Mouse (Mus musculus) frontal cortex, postnatal 10 days (tissue): Measurements from ENCODE around the gene Galnt10.

Experiments
- DNase-seq, 2 experiments: peaks; one replicate each; pipeline ENCODE4 v3.0.0; 2022; ENCODE audit warnings: low spot score in 2 of 2, mixed read lengths in 1 of 2

Galnt10 gene

DNA sequence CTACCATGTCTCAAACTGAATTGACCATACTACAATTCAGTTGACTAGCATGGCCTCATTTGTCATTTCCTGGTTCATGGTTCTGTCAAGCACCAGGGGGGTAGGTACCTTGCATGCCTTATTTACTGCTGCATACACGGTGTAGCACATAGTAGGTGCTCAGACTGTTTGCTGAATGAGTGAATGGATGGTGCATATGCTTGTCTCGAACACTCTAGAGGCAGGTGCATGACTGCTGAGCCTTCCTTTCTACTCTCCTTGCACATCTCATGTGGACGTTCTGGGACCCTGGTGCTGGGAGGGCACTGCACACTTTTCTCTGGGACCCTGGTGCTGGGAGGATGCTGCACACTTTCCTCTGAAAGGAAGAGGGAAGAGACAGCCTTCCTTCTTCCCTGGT lies 13.0 kb downstream of the Galnt10 start:
- no peak for DNase-seq

DNA sequence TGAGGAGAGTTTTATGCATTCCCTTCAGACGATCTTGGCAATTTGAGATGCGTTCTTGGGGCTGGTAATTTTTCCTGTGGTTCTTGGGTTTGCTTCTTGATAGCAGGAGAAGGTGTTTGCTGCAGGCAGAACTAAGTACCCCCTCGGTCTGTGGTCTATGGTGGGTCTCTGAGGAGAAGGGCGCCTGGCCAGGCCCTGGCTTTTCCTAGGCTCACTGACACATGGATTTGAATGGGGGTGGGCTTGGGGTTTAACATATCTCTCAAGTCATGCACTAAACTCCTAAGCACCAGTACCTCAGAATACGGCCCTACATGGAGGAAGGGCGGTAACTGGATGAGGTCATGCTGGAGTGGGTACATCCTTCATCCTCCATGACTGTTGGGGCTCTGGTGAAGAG lies 13.5 kb downstream of the Galnt10 start:
- no peak for DNase-seq

DNA sequence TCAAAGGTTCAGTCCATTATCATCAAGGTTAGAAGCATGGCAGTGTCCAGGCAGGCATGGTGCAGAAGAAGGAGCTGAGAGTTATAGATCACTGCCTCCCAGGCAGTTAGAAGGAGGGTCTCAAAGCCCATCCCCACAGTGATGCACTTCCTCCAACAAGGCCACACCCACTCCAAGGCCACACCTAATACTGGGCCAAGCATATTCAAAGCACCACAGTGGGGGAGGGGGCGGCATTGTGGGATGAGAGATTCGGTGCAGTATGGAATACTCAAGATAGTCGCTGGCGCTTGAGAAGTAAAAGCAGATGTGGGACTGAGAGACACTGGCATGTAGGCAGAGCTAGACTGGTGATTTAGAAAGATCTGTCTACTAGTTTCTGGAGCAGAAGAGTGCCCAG lies 14.9 kb downstream of the Galnt10 start:
- DNase-seq: no peak

DNA sequence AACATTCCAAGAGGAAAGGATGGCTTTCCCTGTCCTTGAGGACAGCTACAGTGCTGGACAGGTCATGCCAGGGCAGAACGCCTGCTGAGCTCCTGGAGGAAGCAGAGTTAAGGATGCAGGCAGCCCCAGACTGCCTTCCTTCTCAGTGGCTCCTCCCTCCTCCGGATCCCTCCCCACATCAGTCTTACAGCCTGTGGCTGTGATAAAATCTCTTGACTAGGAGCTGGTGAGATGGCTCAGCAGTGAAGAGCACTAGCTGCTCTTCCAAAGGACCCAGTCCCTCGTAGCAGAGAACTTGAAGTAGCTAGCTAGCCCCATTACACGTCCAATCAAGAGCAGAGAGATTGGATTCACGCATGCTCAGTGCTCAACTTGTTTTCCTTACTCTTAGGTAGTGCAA lies 15.6 kb downstream of the Galnt10 start:
- no peak for DNase-seq

DNA sequence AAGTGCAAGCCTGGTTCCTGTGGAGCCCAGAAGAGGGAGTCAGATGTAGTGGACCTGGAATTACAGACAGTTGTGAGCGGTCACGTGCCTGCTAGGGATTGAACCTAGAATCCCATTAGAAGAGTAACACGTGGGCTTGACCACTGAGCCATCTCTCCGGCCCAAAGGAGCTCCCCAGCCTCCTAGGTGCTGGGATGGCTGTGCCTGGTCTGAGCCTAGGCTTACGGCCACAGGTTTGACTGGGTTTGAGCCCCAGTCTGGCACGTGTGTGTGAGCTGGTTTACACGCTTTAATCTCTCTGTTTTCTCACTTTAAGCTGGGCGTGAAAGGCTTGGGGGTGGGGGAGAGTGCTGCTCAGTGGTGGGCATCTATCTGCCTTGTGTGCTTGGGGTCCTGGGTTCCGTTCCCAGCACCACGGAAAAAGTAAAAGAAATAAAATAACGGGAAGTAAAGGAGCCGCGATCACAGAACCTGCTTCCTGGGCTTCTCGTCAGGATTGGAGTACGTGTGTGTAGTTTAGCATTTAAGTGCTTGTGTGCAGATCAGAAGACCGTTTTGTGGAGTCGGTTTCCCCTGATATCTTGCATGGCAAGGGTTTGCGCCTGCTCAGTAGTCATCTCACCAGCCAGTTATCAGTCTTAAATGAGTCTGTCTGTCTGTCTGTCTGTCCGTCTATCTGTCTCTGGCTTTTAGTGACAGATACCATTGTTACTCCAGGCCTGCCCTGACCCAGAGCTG lies 16.4 kb downstream of the Galnt10 start:
- no peak for DNase-seq

DNA sequence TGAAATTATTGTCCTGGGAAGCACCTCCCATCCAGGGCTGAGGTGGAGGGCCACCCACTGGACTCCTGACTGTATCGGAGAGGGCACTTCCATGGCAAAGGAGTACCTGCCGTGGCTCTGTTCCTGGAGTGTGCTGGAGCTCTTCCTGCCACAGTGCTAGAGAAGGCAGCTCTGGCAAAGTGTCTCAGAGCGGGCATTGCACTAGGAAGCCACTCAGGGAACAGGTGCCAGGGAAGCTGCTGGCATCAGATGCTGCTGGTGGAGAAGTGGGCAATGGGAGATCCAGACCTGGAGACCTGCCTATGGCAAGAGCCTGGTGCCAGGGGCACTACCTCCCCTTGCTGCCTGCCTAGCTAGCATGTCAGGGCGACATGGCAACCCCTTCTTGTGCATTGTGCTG lies 17.0 kb downstream of the Galnt10 start:
- DNase-seq: no peak

DNA sequence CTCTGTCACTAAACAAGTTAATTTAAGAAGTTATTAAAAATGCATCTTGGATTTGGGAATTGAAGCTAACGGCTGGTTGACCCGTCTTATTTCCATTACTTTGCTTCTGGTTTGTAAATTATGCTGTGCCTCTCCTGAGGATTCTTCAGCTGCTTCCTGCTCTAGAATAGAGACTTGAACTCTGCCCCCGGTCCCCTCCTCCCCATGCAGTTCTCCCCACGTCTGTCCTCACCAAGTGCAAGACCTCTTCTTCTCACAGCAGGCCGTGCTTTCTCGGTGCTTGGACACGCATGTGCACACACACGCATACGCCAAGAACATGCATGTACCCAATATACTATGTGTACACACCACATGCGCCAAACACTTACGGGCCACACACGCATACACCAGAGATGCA lies 18.0 kb downstream of the Galnt10 start:
- DNase-seq: no peak

DNA sequence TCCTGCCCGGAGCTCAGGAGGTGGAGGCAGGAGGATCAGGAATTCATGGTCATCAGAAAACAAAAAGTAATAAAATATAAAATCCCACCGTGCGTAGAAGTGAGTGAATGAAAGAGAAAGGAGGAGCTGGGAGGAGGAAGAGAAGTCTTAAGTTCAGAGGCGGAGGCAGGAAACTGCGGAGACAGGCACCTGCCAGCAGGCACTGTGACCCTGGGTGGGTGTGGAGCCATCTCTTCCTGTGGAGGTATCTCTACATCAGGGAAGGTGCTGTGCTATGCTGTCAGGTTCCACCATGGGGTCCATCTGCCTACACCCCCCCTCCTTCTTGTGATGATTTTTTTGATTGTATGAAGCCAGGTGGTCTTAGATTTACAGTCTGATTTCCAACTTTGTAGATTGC lies 19.5 kb downstream of the Galnt10 start:
- no peak for DNase-seq

DNA sequence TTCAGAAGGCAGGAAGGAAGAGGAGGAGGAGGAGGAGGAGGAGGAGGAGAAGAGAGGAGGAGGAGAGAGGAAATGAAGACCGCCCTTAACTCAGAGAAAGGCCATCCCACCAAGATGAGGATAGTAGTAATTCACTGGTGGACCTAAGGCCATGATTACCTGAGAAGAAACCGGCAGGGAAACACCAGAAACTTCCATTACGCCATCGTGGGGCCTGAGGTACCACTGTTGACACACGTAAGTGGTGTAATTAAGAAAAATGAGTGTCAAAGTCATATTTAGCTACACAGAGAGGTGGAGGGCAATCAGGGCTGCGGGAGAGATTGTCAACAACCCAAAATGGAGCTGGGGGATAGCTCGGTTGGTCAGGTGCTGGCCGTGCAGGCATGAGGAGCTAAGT lies 23.0 kb downstream of the Galnt10 start:
- no peak for DNase-seq

DNA sequence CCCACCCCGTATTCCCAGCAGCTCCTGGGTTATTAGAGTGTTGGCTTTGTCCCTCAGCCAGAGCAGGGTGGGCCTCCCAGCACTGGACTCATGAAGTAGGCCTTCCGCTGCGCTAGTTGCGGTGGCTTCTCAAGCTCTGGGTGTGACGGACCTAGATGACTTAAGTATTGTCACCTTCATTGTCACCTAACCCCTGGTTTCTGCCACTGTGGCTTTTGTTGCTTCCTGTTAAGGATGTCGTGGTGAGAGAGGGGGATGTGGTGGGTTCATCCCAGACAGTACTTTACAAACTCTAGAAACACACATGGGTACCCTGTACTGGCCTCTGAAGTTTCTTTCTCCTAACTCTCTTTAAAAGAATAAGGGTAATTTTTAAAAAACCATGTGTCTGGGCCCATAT lies 24.3 kb downstream of the Galnt10 start:
- no peak for DNase-seq

DNA sequence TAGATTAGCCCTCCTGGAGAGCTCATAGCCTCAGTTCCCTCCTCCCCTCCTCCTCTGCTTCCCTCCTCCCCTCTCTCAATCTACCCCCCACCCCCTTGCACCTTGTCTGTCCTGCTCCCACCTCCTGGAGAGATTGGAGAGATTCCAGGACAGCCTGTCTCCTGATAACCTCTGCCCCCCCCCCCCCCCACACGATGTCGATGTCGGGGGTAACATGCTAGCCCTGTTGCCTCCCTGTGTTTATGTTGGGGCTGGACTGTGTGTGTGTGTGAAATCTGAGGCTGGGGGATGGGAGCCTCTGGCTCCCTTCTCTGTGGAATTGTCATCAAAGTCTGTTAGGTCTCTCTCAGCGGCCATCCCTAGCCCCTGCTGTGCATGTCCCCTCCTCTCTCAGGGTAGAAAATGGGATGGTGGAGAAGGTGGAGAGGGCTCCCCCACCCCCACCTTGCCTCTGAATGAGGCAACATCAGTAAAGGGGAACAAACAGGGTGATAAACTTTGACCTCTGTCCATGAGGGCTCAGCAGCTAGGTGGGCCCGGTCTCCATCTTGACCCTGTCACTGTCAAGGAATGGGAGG lies 26.0 kb downstream of the Galnt10 start:
- no peak for DNase-seq

DNA sequence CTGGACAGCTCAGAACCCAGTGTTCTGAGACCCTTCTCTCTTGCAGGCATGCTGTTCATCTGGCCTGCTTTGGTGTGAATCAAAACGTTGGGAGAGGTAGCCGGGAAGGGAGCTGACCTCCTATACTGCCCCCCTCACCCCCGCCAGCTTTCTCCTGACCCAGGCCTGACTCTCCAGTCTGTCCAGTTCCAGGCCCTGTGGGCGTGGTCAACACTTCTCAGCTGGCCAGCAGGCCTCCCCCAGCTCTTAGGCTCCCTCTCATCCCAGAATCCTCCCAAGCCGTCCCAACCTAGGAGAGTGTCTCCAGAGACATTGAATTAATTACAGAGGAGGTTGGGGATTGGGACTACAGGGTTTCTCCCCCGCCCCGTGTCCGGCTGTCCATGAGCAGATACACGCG lies 26.6 kb downstream of the Galnt10 start:
- DNase-seq: no peak

DNA sequence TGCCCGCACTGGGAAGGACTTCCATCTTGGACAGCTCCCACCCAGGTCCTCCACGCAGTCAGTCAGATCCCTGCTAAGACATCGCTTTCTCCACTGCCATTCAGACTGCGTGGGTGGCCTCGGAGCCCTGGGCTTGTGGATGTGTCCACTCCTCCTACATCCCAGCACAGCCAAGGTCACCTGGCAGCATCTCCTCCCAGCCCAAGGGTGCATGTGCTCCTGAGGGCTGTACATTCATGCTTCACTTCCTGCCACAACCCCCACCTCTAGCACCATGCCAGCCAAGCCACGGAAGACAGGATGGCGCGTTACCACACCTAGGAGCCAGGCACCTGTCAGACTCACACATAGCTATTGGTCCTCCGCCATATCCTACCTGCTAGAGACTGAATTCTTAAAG lies 27.8 kb downstream of the Galnt10 start:
- DNase-seq: no peak

DNA sequence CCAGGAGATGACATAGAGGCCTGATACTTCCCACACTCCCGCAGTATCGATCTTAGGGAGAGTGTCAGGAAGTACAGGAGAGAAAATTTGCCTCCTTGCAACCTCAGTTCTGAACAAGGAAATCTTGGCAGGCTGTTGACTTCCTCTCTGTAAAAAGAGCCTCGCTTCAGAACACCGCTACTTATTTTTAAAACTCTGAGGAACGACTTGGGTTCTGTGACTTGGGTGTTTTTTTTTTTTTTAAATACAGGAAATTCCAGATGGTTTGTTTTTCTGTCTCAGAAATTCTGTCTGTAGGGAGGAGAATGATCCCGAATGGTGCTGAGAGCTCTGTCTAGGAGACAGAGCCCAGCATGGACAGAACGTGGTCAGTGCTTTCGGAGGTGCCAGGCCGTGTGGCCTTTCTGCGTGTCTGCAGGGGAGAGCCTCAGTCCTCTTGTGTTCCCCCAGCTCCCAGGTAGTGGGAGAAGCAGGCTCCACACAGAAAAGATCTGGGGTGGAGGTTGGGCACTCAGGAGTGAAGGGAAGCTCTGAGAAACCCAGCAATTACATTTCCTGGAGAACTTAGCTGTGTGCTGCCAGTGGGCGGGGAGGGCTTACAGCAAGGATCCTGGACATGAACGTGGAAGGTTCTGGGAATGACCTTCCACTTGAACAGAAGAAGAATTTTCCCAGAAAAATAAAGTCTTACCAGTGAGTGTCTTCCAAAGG lies 28.9 kb downstream of the Galnt10 start:
- DNase-seq: no peak

DNA sequence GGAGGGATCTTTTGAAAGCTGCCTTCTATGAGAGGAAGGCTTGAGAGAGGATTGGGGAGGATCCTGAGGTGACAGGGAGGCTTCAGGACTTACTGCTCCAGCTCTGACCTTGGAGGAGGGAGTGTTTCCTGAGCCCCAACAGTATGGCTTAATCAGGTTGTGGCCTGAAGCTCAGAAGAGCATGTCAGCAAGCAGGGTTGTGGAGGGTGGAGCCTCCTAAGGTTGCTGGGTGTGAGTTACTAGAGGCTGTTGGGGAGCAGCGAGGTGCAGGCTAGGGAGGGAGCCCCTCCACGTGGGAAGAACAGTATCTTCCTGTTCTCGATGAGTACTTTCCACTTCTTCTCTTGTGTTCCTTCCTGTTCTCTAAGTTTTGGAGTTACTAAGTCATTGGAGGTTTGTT lies 32.0 kb downstream of the Galnt10 start:
- no peak for DNase-seq

DNA sequence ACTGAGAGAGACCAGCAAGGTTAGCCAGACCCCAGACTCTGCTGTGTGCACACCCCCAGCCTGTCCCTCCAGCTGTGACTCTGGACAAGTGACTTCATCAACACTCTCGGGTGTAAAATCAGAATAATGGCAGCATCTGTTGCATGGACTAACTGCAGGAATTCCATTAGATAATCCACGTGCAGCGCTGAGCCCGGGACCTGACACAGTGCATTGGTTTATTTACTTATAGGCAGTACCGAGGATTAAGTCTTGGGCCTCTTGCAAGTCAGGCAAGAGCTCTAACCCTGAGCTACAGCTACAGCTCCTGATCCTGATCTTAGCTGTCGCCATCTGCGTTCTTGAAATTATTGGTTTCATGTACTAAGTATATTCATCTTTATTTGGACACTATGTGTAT lies 37.3 kb downstream of the Galnt10 start:
- DNase-seq: no peak

DNA sequence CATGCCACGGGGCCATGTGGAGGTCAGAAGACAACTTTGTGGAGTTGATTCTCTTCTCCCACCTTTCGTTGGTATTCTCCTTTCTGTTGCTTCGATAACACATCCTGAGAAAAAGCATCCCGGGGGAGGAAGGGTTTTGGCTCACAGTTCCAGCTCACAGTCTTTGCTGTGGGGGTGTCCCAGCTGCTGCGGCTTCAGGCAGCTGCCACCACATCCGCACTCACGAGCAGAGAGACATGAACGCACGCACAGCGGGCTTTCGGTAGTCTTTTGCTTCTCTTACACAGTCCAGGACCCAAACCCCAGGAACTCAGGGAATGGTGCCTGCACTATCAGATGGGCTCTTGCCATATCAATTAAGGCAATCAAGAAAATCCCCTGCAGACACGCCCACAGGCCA lies 37.9 kb downstream of the Galnt10 start:
- no peak for DNase-seq

DNA sequence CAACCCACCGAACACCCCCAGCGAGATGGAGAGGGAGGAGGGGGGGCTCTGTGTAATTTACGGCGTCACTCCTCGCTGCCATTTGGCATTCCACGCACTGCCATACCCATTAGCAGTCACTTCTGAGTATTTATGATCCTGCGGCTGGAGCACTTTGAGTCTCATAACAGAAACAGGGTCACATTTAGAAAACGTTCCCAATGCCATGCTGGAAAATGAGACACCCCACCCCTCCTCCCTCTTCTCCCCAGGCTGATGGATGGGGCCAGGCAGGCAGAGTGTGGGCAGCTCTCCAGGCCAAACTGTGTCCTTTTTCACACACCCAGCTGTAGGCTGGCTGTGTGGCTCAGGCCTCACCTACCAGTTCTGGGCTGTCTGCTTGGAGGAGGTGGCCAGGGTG lies 38.7 kb downstream of the Galnt10 start:
- DNase-seq: no peak

DNA sequence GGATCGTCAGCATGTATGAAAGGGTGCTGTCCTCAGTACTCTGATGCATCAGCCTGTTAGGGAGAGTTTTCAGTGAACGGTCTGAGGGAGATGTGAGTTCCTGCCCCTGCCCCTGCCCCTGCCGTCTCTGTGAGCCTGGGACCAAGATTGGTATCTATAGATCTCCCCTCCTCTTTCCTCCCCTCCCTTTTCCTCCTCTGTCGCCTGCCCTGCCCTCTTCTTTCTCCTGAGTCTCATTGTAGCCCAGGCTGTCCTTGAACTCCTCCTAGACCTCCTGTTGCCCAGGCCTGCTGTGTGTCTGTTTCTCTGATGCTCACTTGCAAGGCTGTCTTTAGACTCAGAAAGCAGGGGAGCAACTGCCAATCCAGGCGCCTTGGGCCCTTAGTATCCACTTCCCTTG lies 39.6 kb downstream of the Galnt10 start:
- DNase-seq: no peak

DNA sequence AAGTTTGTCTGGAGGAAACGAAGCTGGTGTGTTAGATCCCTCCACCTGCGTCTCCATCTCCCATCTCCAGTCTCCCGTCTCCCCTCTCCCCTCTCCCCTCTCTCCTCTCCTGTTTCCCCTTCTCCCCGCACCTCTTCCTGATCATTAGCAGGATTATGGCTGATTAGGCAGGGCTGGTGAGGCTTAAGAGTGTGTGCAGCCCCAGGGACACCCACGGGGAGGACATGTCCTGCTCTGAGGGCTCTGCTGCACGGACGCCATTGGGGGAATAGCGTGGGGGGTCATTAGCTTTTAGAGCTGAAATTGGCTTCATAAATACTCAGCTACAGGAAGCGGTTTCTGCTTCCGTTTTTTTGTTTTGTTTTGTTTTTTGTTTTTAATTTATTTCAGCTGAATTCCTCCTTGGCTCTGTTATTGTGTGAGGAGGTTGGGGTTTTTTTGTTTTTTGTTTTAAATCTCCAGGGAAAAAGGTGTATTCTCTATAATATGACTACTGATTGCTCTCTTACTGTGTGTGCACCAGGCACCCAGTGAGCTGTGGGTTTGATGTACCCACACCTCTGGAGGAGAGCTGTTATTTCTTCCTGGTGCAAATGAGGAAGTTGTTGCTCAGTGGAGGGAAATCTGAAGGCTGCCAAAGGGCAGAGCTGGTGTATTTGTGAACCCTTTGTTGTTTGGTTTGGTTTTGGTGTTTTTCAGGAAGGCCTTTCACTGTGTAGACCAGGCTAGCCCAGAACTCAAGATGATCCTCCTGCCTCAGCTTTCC lies 40.6 kb downstream of the Galnt10 start:
- no peak for DNase-seq

DNA sequence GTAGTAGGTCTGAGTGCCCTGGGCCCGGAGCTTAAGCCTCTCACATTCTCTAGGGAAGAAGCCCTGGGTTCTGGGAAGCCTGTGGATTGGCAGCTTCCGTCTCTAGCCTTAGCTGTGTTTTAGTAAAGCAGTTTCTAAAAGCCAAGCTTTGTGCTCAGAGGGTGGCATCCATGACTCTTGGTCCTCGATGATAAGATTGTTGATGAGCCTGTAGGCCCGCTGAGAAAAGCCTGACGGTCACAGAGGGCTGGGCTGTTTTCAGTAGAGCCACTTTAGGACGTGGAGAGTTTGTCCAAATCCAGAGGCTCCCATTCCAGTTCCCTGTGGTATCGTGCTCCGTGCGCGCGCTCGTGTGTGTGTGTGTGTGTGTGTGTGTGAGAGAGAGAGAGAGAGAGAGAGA lies 41.6 kb downstream of the Galnt10 start:
- DNase-seq: no peak

DNA sequence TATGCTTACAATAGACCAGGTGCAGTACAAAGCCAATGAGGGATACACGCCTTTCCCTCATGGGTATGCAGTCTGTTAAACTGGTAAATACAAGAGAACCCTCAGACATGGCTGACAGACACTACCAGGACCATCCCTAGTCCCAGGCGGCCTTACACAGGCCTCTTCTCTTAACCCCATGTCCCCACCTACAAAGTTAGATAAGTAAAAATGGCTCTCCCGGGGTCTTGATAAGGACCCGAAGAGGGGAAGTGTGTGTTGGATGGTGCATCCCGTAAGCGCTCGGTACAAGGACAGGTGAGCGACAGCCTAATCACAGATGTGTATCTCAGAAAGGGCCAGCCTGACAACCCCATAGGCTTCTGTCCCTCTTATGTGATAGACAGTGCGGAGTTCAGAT lies 42.0 kb downstream of the Galnt10 start:
- DNase-seq: no peak
